Mouse (Mus musculus) left cerebral cortex, adult 2 months (tissue): ENCODE data around the gene Pth2r. TPM values are rescaled to one million over a fixed set of nuclear protein-coding genes. Genes with fewer than 3 reads are reported as not detected.

Experiments
- DNase-seq, 2 experiments: peaks; one replicate each; pipeline ENCODE4 v3.0.0; 2021 to 2022; ENCODE audit warnings: low spot score in 2 of 2, mixed read lengths in 1 of 2; ENCODE audit errors: extremely low spot score in 1 of 2
- H3K27ac ChIP-seq: fragments of 200-600 bp; 2 replicates; pipeline ENCODE4 v1.8.1; 2022
- H3K4me3 ChIP-seq: fragments of 200-600 bp; 2 replicates; pipeline ENCODE4 v1.8.1; 2022
- CTCF ChIP-seq: fragments of 200-600 bp; IDR thresholded peaks from 2 replicates; pipeline ENCODE4 v1.8.1; 2022; ENCODE audit warnings: antibody characterized with exemption, mild to moderate bottlenecking, moderate library complexity
- intact Hi-C: fragments of 180-260 bp; cut with DNase I; formaldehyde crosslinking; loops from one replicate; pipeline ENCODE4 v1.15.1; 2025
- long read RNA-seq, 2 experiments: library from polyadenylated mRNA; stranded (forward); transcript quantifications; one replicate each; pipeline ENCODE4 v2.0.0; 2021; ENCODE audit warnings: borderline mapping rate in 2 of 2
- total RNA-seq, 2 experiments: library from RNA; stranded (reverse); gene quantifications; 2 replicates each; pipeline ENCODE4 v1.2.3; 2021

The Pth2r gene
- 1 to 10 TPM; 1.4 to 1.8 TPM for total RNA-seq
- long read RNA-seq, experiment 1, partial matches to known transcripts, result 0 of 1 reads
- long read RNA-seq, experiment 1, other reads (novel, unspliced or antisense), result 0 of 1 reads
- long read RNA-seq, experiment 2, partial matches to known transcripts, result 0 of 1 reads
- long read RNA-seq, experiment 2, other reads (novel, unspliced or antisense), result 0 of 1 reads

DNA sequence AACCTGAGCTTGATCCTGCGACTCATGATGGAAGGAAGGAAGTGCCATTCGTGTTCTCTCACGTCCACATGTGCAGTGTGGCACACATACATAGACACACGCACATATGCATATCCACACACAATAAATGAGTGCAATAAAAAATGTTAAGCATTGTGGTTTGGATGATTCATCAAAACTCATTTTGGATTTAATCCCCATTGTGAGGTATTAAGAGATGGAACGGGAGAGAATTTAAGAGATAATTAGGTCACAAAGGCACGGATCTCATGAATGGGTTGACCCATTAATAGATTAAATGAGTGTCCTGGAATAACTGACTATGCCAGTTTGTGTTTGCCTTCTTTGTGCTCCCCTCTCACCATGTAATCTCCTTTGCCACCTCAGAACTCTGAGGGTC lies at the start of gene Pth2r:
Pth2r (plus strand) TSS at position 301 of the 400 bp plus-strand sequence.
- no peak for TF ChIP-seq CTCF
- no peak within 1 kb of the TSS for H3K27ac ChIP-seq
- no peak for DNase-seq
- intact Hi-C loops, result loop anchor here (2.0 kb wide), 1 partner anchor 819 kb away; no protein-coding TSS in a partner anchor
- no peak within 1 kb of the TSS for H3K4me3 ChIP-seq

DNA sequence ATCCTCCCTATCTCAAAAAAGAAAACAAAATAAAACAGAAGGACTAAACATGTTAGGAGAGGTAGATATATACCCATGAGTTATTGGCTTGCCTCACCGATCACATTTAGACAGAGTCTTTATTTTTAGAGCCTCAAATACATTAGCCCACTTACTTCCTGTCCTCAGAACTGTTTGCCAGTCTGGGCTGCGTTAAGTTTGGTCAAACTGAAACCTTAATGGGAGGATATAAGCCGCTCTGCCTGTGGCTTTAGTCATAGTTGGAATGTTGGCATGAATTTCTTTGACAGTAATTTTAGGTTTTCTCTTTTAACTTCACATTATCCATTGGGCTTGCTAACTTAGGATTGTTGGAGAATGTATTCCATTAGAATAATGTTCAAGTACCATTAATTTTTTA lies 44.1 kb upstream of the Pth2r start:
- Histone ChIP-seq H3K27ac (no peak overlapping the region), H3K4me3 (no peak overlapping the region)
- TF ChIP-seq CTCF, result no peak
- DNase-seq, result no peak
- intact Hi-C loops, result no loop called here

DNA sequence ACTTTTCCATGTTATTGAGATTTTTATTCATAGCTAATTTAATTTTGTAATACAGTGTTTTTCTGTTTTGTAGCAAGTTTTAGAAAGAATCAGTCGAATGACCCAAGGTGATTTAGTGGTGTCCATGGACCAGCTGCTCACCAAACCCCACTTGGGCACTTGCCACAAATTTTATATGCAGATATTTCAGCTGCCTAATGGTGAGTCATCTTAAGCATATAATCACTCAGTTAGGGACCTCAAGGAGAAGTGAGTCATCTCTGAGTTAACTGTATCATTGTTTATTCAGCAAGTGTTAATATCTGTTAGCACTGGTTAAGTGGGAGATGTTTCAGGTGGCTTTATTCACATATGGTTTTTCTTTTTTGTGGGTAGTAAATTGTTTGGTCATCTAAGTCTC lies 36.2 kb upstream of the Pth2r start:
- intact Hi-C loops, result no loop called here

DNA sequence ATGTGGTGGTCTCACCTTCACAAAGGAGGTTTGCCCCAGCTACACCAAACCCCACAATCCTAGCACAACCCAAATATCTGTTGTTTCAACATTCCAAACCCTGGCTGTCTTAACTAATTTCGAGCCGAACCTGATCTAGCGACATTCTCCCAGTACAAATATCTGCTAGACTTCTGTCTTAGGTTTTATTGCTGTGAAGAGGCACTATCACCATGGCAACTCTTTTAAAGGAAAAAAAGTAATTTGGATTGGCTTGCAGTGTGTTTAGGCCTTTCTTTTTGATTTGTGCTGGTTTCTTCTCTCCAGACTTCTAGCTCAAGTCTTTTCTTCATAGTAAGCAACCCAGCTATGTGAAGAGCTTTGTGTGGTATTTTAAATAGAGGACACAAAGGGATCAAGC lies 1.4 kb upstream of the Pth2r start:
- no peak for TF ChIP-seq CTCF
- Histone ChIP-seq H3K27ac (no peak overlapping the region), H3K4me3 (no peak overlapping the region)
- DNase-seq, result no peak
- intact Hi-C loops, result no loop called here

More for the DNA sequence above, 36.2 kb upstream of the Pth2r start:
- no peak overlapping the region for H3K4me3 ChIP-seq
- TF ChIP-seq CTCF, result no peak
- H3K27ac ChIP-seq, result no peak overlapping the region
- no peak for DNase-seq

DNA sequence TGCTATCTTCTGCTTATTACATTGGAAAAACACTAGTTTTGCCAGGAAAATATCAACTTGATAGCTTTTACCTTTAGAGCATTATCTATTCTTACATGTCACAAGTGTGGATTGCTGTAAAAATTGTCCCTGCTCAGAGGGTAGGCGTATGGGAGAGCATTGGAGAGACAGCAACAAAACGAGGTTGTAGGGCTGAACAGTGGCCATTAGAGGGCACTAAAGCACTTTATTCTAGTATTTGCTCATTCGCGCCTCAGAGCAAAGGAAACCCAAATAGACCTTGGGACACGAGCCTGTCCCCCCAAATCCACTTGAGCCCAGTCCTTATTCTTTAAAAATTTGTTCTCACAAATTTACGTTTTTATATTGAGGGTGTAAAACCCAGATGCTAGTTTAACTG lies 910 bp downstream of the Pth2r start:
- peak; percentile 56 for DNase-seq
- intact Hi-C loops, result loop anchor here (2.0 kb wide), 1 partner anchor 818 kb away; no protein-coding TSS in a partner anchor
- TF ChIP-seq CTCF, result peak; percentile 85
- no peak overlapping the region for H3K27ac ChIP-seq
- H3K4me3 ChIP-seq, result no peak overlapping the region

DNA sequence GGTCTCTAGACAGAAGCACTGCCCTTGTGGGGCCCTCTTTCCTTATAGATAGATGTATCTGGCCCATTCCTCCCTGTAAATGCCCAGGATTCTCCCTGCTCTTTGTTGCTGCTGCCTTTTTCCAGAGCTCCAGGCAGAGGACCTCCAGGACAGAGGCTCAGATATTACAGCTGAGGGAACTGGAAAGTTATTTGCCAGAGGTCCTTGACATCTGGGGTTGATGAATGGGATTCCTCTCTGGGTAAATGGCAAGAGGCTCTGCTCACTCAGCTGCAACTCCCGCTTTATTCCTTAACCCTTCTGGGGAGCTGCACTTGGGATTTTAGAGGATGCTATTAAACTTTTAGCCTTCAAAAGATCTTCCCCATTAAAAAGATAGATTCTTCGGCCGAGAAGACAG lies 26.6 kb downstream of the Pth2r start:
- intact Hi-C loops, result no loop called here
- TF ChIP-seq CTCF, result no peak
- Histone ChIP-seq H3K4me3 (no peak overlapping the region), H3K27ac (no peak overlapping the region)
- no peak for DNase-seq

DNA sequence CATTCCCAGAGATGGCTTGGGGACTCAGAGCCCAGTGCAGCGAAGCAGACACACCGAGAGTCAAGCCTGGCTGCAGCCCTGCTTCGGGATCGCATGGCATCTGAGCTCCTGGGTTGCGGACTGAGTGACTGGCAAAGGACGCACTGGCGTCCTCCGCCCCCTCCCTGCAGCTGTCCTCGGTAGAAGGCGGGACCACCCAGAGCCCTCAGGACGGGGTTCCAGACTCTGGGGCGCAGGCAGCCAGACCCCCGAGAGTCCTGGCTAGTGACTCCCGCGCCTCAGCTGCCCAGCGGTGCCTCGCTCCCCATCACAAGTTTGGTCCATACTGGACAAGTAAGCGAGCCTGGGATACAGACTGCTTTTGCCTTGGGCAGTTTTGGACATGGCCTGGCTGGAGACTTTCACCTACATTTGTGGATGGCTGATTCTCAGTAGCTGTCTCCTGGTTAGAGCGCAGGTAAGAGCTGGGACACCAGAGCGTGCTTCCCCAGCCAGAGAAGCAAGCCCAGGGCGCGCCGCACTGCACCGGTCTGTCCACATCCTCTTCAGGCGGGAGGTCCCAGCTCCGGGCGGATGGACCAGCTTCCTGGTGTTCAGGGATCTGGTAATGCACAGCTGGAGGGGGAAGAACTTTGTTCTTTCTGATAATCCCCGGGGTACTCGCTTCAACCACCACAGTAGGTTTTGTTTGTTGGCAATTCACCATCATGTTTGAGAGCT lies 29.5 kb downstream of the Pth2r start:
- peak overlapping the region; percentile 45 for H3K4me3 ChIP-seq

DNA sequence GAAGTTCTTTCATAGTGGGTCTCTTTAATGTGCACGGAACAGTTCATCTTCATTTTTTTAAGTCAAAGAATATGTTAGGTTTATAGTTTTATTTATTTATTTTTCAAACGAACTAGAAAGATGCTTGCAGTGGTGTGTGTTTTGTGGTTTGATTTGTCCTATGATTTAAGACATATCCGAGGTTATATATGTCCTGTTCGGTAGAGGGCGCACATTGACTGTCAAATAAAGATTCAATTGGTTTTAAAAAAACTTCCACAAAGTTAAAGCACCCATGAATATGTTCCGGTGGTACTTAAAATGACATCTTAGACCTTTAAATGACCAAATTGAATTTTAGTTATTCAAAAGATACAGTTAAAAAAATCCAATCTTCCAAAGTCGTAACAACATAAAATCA lies 30.3 kb downstream of the Pth2r start:
- Histone ChIP-seq H3K4me3 (peak overlapping the region; percentile 45), H3K27ac (no peak overlapping the region)
- peak; percentile 25 to 33 for DNase-seq
- intact Hi-C loops, result loop anchor here (1.0 to 5.0 kb wide), 3 partner anchors 75 to 787 kb away; no protein-coding TSS in a partner anchor
- peak; percentile 68 for TF ChIP-seq CTCF

More for the DNA sequence above, 29.5 kb downstream of the Pth2r start:
- peak in 1 of 2 experiments; percentile 16 for DNase-seq
- no peak for TF ChIP-seq CTCF
- H3K27ac ChIP-seq, result no peak overlapping the region
- intact Hi-C loops, result loop anchor here (5.0 kb wide), 2 partner anchors 76 to 341 kb away; no protein-coding TSS in a partner anchor

DNA sequence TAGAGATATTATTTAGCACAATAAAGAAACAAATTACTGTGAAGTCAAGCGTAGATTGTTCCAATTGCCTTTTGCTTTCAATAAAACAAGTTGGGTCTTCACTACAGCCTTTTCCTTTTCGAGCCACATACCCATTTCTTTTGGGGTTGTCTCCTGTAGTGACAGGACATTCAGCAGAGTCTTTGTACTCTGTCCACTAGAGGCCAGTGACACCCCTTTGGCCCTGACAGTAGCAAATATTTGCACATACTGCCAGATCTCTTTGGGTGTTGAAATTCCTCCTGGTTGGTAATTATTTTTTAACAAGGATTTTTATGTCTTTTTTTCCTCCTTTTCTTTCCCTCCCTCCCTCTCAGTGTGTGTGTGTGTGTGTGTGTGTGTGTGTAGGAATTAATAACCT lies 31.0 kb downstream of the Pth2r start:
- intact Hi-C loops, result loop anchor here (1.0 to 5.0 kb wide), 3 partner anchors 74 to 786 kb away; no protein-coding TSS in a partner anchor
- DNase-seq, result no peak
- no peak overlapping the region for H3K27ac ChIP-seq
- no peak overlapping the region for H3K4me3 ChIP-seq
- peak; percentile 9 for TF ChIP-seq CTCF

DNA sequence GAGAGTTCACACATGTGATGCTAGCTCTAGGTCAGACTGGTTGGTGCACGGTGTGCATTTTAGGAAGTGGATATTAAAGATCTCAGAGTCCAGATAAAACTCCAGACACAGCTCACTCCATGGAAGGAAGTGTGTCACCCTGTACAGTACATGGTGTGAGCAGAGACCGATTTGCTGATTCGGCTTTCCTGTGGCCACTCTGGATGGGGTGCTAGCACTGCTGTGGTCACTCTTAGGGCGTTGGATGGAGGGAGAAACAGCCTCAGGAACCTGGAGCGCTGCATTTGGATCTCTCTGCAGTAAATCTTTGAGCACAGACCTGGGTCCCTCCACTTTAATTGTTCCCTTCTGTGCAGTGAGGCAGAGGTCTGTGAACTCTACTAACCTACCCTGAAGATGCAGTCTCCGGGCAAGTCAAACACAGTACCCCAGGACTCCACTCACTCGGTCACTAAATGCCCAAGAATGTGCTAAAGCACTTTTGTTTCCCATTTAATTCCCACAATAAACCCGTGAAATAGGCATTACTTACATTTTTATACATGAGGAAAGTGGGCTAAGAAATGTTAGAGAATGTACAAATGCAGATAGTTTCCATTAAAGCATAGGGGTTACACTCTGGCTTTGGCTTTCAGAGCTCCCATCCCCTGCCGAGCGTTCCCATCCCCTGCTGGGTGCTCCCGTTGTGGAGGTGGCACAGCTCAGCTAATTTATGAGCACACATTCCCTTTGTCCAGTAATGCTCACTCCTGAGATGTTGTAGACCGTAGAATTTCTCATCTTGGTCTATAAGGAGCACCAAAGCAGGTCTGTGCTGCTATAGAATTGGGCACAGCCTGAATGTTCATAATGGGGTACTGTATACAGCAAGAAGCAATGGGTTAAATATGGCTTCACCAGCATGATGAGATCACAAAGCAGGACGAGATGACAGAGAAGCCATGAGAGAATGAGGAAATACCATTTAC lies 32.5 kb downstream of the Pth2r start:
- Histone ChIP-seq H3K27ac (no peak overlapping the region), H3K4me3 (no peak overlapping the region)
- intact Hi-C loops, result loop anchor here (5.0 kb wide), 2 partner anchors 73 to 338 kb away; no protein-coding TSS in a partner anchor
- no peak for TF ChIP-seq CTCF
- no peak for DNase-seq

DNA sequence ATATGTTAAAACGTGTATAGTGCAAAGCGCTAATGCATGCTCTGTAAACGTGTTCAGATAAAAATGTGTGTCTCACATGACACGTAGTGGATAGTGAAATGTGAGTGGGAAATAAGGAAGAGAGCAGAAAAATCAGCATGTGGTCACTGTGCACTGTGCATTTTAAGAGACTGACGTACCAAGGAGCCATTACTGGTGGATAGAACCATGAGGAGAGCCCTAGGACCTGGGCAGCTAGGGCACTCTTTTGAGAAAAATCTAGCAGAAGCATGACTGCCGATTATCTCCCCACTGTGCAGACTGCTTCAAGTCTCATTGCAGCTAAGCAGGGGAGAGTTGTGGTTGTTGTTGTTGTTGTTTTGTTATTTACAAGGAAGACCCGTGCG lies 33.2 kb downstream of the Pth2r start:
- intact Hi-C loops, result no loop called here
- no peak overlapping the region for H3K4me3 ChIP-seq
- H3K27ac ChIP-seq, result no peak overlapping the region
- TF ChIP-seq CTCF, result no peak
- no peak for DNase-seq
